Mouse (Mus musculus) embryo, embryonic 11 days (tissue): ENCODE measurements at regions not wholly inside any gene's neighbourhood (a gene's known extent, or its start where the extent isn't known, plus 50 kb on each side); places are given as distances from the start of the nearest gene placed in this dataset.

ENCODE experiments used
- DNase-seq: peaks from one replicate; pipeline ENCODE4 v3.0.0-alpha.2; 2015

GRCm38 (mm10) chr2:50588652-50589051, 292.1 kb upstream of the Mmadhc start:
- no peak for DNase-seq

DNA sequence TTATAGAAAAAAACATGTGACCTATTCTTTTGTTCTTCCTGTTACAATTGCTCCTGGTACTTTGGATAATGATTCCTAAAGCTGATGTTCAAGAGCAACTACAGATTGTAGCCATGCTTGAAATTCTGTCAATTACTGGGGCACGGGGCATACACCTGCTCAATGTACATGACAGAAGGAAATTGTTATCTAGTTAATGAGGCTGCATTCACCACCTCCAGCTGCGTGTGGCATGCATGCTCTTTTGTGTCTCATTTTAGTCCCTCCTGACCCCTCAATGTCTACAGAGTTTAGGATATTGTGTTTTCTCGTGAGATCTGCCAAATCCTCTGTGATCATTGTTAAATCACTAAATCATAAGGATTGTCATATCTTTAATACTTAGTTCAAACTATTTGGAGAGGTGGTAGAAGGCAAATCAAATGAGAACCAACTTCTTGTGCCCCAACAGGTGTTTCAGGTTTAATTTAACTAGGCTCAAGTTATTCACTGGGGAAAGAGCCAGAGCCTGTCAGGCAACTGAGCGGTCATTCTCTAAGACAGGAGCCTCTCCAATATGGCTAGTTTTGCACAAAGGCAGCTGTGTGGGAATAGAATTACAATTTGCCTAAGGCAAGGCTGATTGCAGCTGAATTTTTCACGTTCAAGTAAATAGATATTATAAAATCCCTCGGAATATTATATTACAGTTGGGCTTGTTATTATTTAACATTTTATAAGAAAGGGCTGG, 289.9 kb upstream of the Mmadhc start:
- DNase-seq: peak; percentile 23

GRCm38 (mm10) chr2:50579620-50580019, 283.0 kb upstream of the Mmadhc start:
- no peak for DNase-seq

- no peak for DNase-seq
Observed at GRCm38 (mm10) chr2:50578278-50579043, 281.9 kb upstream of the Mmadhc start.

- no peak for DNase-seq
Observed at GRCm38 (mm10) chr2:50577736-50578135, 281.1 kb upstream of the Mmadhc start.

DNA sequence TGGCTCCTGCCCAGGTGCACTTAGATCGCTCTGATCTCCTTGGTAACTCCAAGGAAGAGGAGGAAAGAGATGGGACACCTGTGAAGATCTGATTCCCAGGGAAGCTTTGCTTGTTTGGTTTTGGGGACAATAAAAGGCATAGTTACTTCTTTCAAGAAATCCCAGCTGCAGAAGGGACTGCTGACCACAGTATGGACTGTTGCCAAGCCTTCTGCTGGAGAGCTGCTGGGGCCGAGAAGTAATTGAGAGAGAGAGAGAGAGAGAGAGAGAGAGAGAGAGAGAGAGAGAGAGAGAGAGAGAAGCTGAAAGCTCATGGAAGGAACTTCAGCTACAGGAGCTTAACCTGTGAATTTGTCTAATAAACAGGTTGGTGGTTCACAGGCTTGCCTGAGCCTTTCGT, 276.9 kb upstream of the Mmadhc start:
- no peak for DNase-seq

- no peak for DNase-seq
Observed at GRCm38 (mm10) chr2:50571021-50571420, 274.4 kb upstream of the Mmadhc start.

DNA sequence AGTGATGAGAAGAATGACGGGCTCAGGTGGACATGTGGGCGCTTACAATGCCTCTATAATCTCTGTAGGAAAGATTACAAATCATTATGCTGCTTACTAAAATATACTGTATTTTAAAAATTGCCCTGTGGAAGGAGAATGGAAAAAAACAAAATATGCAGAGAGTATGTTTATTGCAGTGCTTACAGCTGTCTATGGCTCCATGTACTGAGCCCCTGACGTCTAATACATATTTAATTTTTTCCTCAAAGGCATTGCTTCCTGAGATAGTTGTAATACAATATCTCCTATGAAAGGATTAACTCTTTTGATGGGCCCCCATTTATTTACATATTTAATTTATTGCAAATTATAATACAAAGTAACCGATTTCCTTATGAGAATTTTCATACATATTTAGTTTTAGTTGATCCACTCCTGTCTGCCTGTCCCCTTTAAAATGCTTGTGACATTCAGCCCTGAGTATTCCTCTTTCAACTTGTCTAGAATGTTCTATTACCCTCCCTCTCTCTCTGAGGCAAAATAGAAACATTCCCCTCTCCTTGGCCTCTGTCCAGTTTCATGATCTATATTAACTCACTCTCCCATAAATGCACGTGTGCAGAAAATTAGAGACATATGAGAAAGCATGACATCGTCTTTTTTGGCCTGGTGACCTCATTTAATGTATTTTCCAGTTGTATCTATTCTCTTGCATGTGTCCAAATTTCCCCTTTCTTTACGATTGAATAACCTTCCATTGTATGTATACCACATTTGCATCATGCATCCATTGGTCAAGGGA, 273.1 kb upstream of the Mmadhc start:
- DNase-seq: no peak

DNA sequence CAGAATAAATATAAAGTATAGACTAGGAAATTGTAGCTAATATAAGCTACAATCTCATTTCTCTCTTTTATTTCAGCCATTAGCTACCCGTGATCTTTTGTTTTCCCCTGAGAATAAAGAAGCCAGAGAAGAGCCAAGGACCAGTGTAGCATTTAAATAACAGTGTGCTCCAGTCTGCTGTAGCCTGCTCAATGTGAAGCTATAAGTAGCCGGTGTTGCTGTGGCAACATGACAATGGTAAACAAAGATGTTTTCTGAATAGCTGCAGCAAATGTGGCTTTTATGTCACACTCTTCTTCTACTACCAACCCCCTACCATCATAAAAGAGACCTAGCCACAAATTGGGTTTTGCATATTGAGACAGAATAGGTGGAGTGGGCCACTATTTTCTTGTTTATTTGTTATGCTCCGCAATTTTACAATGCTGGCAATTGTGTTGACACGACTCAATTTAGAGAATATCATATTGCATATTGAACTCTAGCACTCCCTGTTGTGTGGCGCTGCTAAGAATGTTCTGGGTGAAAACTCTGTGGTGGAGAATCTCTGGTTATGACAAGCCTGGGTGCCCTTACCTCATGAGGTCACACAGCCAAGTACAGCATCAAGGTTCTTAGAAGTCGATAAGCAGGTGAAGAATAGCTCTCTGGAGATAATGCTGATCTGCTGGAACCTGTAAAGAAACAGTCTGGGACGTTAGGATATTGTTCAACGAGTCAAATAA, 272.3 kb upstream of the Mmadhc start:
- DNase-seq: peak; percentile 16

DNA sequence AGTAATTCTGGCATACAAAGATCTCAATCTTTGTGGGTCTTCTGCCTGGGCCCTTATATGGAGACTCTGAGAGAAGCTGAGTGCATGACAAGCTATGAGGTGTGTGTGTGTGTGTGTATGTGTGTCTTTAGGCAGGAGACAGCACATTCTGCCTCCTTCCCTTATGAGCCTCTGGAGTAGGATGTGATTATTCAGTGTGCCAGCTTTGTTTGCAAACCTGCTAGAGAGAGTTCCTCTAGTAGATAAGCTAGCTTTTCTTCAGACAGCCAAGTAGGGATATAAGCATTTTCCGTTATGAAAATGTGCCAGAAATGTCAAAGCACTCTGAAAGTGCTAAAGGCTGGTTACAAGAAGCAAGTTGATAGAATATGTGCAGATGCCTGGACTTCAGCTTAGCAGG, 270.9 kb upstream of the Mmadhc start:
- DNase-seq: no peak

- DNase-seq: no peak
Observed at GRCm38 (mm10) chr2:50554031-50554430, 257.4 kb upstream of the Mmadhc start.

DNA sequence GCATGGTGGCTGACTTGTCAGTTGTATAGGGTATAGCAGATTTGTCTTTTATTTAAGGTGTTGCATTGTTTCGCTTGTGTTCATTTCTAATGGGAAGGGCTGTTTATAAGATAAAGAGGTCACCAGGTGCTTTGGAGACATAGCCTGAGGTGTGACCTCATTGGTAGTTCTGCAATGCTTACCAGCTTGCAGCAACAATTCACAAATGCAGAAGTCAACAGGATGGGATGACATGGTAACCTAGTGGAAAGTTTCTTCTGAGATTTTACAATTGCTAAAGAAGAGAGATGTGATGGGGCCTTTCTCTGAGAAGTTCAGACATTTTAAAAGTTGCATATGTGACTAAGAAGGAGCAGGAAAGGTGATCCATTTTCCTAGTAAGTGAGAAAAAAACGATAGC, 255.8 kb upstream of the Mmadhc start:
- DNase-seq: no peak

DNA sequence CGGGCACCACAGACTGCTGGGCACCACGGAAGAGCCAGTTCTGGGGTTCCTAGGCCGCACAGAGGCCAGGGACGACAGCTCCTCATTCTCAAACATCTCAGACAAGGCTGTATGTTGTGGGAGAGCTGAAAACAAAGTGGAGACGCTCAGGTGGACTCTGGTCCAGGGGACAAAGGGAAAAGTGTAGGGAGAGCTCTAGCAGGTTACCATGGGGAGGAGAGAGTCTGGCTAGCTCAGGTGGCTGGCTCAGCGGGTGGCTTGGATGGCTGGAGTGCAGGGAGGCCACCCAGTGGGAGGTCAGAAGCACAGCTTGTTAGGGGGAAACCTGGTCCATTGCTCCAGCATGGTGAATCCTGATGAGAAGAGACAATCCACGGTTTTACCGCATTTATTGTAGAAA, 253.3 kb upstream of the Mmadhc start:
- no peak for DNase-seq

GRCm38 (mm10) chr2:50539741-50540441, 243.3 kb upstream of the Mmadhc start:
- no peak for DNase-seq

GRCm38 (mm10) chr2:50538068-50538467, 241.5 kb upstream of the Mmadhc start:
- DNase-seq: no peak

DNA sequence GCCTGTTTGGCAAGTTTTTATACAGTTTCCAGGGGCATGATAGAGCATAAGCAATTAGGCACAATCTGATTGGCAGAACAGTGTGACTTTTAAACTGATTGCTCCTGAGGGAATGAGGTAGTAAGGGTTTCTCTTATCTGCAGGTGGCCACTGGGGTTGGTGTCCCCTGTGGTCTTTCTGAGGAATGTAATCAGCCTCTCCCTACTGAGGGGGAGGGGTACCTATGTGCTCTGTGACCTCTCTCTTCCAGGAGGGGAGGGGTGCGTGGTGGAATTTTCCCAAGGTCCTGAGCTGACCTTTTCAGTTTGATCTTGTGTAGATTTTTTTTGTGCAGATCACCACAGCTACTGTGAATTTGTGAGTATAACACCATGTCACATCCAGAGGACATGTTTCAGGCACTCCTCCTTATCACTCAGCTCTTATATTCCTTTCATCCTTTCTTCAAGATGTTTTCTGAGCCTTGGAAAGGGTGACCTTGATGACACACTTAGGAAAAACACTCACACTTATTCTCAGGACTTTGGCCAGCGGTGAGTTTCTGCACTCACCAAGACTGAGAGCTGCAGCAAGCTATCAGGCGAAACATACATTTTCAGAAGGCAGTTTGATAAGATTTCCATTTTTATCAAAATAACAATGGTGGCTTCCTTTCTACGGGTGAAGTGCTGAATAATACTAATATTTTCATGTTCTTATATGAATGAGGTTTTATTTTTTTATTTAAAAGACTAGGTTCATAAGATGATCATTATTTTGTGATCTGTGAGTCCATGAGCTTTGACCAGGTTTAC, 238.7 kb upstream of the Mmadhc start:
- DNase-seq: no peak

DNA sequence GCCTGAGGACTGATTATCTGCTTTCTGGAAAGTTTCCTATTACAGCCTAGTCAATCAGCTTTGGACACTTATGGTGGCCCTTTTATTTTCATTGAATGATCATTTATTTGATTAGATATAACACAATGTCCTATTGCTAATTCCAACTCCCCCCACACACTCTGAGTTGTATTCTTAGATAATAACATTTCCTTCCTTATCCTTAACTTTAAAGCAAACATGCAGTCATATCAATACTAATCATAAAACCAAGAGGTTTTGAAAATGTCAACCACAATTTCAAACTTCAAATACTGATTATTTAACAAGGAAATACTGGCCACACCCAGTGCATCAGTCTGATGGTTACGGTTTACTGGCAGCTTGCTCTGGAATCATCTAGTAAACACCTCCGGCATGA, 237.1 kb upstream of the Mmadhc start:
- no peak for DNase-seq

- DNase-seq: no peak
Observed at GRCm38 (mm10) chr2:50527425-50527824, 230.8 kb upstream of the Mmadhc start.

DNA sequence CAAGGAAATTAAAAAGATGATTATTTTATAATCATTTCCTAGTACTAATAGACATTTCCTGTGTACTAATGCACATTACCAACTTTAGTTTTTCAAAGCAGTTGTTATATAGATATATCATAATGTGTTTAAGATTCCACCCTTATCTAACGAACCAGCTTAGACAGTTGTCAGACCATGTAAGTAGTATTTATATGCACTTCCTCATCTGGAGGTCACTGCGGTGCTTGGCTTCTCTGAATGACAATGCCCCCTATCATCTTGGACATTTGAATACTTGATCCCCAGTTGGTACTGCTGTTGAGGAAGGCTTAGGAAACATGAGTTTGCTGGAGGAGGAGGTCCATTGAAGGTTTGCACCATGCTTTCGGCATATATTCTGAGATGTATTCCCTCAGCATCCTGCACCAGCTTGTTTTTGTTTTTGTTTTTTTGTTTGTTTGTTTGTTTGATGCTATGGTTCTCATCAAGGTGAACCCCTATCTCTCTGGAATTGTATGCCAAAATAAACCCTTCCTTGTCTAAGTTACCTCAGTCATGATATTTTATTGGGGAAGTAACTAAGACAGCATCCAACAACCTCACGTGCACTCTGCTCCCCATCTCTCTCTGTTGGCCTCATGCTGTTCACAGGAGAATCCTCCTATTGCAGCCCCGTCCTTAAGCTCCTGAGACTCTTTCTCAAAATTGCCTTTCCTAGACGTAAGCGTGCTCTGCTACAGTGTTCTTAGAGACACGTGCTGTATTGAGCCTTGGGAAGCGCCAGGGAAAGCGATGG, 228.4 kb upstream of the Mmadhc start:
- DNase-seq: no peak

GRCm38 (mm10) chr2:50520169-50520568, 223.6 kb upstream of the Mmadhc start:
- peak; percentile 25 for DNase-seq

GRCm38 (mm10) chr2:50519129-50519504, 222.5 kb upstream of the Mmadhc start:
- no peak for DNase-seq
